Mouse (Mus musculus) lung, adult 2 months (tissue): ENCODE results near the gene Ajm1. TPM values are rescaled to one million over a fixed set of nuclear protein-coding genes. Genes with fewer than 3 reads are reported as not detected.

Source experiments
- DNase-seq: peaks from one replicate; pipeline ENCODE4 v3.0.0; 2022
- H3K4me1 ChIP-seq: fragments of 200-500 bp; 2 replicates; pipeline ENCODE4 v1.6.1; 2011; ENCODE audit warnings: low read length; ENCODE audit not compliant: control insufficient read depth, insufficient read depth
- H3K4me3 ChIP-seq: fragments of 200-500 bp; replicated peaks from 2 replicates; pipeline ENCODE3; 2011; ENCODE audit warnings: low read depth, mild to moderate bottlenecking, control low read depth, low read length; ENCODE audit errors: extremely low read depth
- CTCF ChIP-seq: fragments of 200-500 bp; IDR thresholded peaks from 2 replicates; pipeline ENCODE4 v1.5.1; 2011; ENCODE audit warnings: mild to moderate bottlenecking, low read length, control low read depth; ENCODE audit not compliant: insufficient read depth
- POLR2A ChIP-seq: fragments of 200-500 bp; IDR thresholded peaks from 2 replicates; pipeline ENCODE4 v1.6.1; 2011; ENCODE audit warnings: low read depth, mild to moderate bottlenecking, control low read depth, low read length, borderline replicate concordance; ENCODE audit errors: extremely low read depth
- WGBS: fragments of 180-500 bp; shearing (Covaris S2); methylation state at CpG from one replicate; pipeline ENCODE4 v1.1.7; 2018; 5-methylcytosine and 5-hydroxymethylcytosine counted together
- polyA plus RNA-seq: library from polyadenylated mRNA; depleted of rRNA; stranded (reverse); fragments of >200 nt; gene quantifications from 2 replicates; pipeline ENCODE4 v1.2.3, GENCODE M21; 2012

Ajm1 gene
- polyA plus RNA-seq, 1 experiment = 0.34 TPM

GRCm38 (mm10) chr2:25585601-25586000 lies 4.0 kb upstream of the Ajm1 start:
- WGBS = 77% methylated on average over 3 of the region's 3 CpGs
- TF ChIP-seq POLR2A (no peak), CTCF (no peak)
- peaks cover 4% of the 10 kb centered on the region; the same call in 1 of the 2 replicates for H3K4me1 ChIP-seq
- no peak for DNase-seq
- H3K4me3 ChIP-seq = no peak overlapping the region

DNA sequence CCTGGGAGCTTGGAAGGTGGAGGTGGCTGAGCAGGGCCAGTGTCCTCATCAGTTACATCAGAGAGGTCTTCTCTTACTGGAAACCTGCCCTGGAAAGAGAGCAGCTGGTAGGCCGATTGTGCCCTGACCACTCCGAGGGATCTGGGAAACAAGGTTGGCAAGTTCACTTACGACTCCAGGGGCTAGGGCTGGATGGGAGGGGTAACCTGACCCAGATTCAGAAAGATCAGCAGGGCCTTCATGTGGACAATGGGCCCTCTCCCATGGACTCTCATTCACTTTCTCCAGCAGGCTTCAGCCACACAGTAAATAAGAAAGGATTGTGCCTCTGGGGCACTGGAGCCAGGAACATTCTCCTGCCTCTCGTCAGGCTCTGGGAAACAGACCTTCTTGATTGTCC lies 3.3 kb upstream of the Ajm1 start:
- H3K4me3 ChIP-seq = no peak overlapping the region
- TF ChIP-seq POLR2A (no peak), CTCF (no peak)
- no peak for DNase-seq
- H3K4me1 ChIP-seq = peaks cover 4% of the 10 kb centered on the region; the same call in 1 of the 2 replicates
- 85% methylated on average over 4 of the region's 4 CpGs for WGBS

DNA sequence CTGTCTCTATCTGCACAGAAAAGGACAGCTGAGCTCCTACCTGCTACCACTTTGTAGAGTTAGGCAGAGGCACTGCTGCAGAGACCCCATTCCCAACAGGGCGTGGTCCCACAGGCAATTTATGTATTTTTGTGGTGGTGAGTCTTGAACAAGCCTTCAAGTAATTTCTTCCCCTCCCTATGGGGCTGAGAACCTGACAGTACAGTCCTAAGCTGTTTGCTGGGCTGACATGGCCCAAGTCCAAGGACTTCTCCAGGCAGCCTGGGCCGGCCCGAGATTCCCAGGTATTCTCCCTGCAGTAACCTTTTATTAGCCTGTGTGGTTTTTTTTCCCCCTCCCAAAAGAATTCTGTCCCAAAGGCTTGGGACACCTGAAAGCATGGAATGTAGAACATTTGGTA lies 2.6 kb upstream of the Ajm1 start:
- Histone ChIP-seq H3K4me1 (peaks cover 5% of the 10 kb centered on the region), H3K4me3 (no peak overlapping the region)
- TF ChIP-seq POLR2A (no peak), CTCF (no peak)
- WGBS = 72% methylated on average over 3 of the region's 3 CpGs
- no peak for DNase-seq

GRCm38 (mm10) chr2:25583571-25583970 lies 2.0 kb upstream of the Ajm1 start:
- Histone ChIP-seq H3K4me3 (no peak overlapping the region), H3K4me1 (peaks cover 7% of the 10 kb centered on the region)
- TF ChIP-seq CTCF (no peak), POLR2A (no peak)
- 62% methylated on average over 4 of the region's 4 CpGs for WGBS
- DNase-seq = no peak

GRCm38 (mm10) chr2:25583120-25583481 lies 1.5 kb upstream of the Ajm1 start:
- DNase-seq = no peak
- TF ChIP-seq CTCF (no peak), POLR2A (no peak)
- H3K4me1 ChIP-seq = peaks cover 11% of the 10 kb centered on the region
- no peak overlapping the region for H3K4me3 ChIP-seq
- 65% methylated on average over 6 of the region's 6 CpGs for WGBS

DNA sequence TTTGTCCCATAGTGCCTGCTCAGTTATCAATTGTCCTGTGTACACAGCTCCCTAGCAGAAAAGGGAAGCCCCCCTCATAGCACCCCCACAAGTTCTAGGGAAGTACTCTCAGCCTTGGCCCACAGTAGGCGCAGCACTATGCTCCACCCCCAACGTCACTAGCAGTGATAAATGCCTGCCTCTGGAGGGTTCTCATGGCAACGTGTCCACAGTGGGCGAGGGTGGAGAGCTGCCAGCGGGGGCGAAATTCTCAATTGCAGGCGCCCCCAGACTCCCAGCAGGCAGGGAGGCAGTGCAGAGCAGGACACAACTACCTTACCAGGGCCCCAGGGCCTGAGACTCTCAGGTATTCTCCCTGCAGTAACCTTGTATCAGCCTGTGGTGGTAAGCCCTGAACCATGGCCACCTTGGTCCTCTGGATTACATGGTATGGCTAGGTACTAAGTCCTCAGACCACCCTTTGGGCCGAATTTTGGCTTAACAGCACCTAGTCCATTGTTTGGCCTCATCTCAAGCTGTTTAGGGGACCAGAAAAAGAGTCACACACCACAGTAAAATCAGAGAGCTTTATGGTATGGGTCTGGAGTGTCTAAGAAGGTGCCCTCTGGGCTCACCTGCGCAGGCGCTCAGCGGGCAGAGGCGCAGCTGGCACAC lies 1.0 kb upstream of the Ajm1 start:
- no peak overlapping the region for H3K4me3 ChIP-seq
- WGBS = 48% methylated on average over 12 of the region's 12 CpGs
- peaks cover 13% of the 10 kb centered on the region for H3K4me1 ChIP-seq
- DNase-seq = no peak
- no peak for TF ChIP-seq CTCF
- TF ChIP-seq POLR2A = no peak

- H3K4me3 ChIP-seq = no peak overlapping the region
- no peak for TF ChIP-seq POLR2A
- TF ChIP-seq CTCF = no peak
- H3K4me1 ChIP-seq = peaks cover 15% of the 10 kb centered on the region
- WGBS = 20% methylated on average over 6 of the region's 6 CpGs
- no peak for DNase-seq
Observed at GRCm38 (mm10) chr2:25581901-25582301, 344 bp upstream of the Ajm1 start.

GRCm38 (mm10) chr2:25580621-25581101 lies 896 bp downstream of the Ajm1 start:
- H3K4me1 ChIP-seq = peaks cover 17% of the 10 kb centered on the region
- DNase-seq = no peak
- H3K4me3 ChIP-seq = no peak overlapping the region
- 31% methylated on average over 6 of the region's 6 CpGs for WGBS
- TF ChIP-seq POLR2A (no peak), CTCF (no peak)

DNA sequence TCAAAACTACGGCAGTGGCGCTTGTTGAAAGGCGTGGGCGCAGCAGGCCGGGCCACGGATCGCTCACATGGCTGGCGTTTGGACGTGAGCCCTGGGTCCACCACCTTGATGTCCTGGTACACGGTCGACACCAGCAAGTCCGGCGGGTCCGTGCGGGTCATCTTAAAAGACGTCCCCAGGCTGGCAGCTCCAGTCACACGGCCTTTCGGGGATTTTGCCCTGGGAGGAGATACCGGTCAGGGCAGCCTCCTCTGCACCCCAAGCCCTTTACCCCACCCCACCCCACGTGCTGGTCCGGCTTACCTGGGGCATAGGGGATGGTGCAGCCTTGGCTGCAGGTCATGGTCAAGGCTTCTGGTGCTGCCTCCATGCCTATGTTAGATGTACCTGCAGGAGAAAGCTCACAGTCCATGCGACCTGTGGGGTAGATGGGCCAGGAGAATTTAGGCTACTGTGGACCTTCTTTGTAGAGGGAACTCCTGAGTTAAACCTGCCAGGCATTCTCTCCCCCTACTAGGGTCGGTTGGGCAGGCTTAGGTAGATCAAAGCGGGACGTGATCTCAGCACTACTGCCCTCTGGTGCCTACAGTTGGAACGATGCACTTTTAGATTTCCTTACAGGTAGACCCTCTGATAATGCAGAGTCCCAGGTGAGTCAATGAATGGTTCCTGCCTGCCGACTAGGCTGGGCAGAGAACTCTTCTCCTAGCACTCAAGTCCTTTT lies 1.7 kb downstream of the Ajm1 start:
- H3K4me3 ChIP-seq = no peak overlapping the region
- WGBS = 5% methylated on average over 27 of the region's 27 CpGs
- TF ChIP-seq POLR2A = no peak
- peak; percentile 67 for TF ChIP-seq CTCF
- peak; percentile 43 for DNase-seq
- peaks cover 20% of the 10 kb centered on the region for H3K4me1 ChIP-seq
